Mouse (Mus musculus) NIH3T3 (cell line): ENCODE measurements around the gene Ppa1.

Experiments used
- DNase-seq: peaks from one replicate; pipeline ENCODE4 v3.0.0-alpha.2; 2012; ENCODE audit warnings: low read depth

Gene Ppa1

GRCm38 (mm10) chr10:61646557-61646956 is 1.8 kb upstream of the Ppa1 start:
- DNase-seq, result no peak

GRCm38 (mm10) chr10:61648737-61649645 is 639 bp downstream of the Ppa1 start:
- no peak for DNase-seq

GRCm38 (mm10) chr10:61654105-61654504 is 5.8 kb downstream of the Ppa1 start:
- DNase-seq, result no peak

- DNase-seq, result no peak
Observed at GRCm38 (mm10) chr10:61654691-61655090, 6.3 kb downstream of the Ppa1 start.

- no peak for DNase-seq
Observed at GRCm38 (mm10) chr10:61655188-61655587, 6.8 kb downstream of the Ppa1 start.

GRCm38 (mm10) chr10:61656928-61657882 is 8.9 kb downstream of the Ppa1 start:
- DNase-seq, result peak; percentile 19

- peak; percentile 83 for DNase-seq
Observed at GRCm38 (mm10) chr10:61657985-61658384, 9.6 kb downstream of the Ppa1 start.

- DNase-seq, result peak; percentile 75
Observed at GRCm38 (mm10) chr10:61661887-61662286, 13.5 kb downstream of the Ppa1 start.

- DNase-seq, result peak; percentile 52
Observed at GRCm38 (mm10) chr10:61662391-61662988, 14.1 kb downstream of the Ppa1 start.

GRCm38 (mm10) chr10:61665111-61665510 is 16.8 kb downstream of the Ppa1 start:
- no peak for DNase-seq

GRCm38 (mm10) chr10:61665651-61666050 is 17.3 kb downstream of the Ppa1 start:
- DNase-seq, result no peak

GRCm38 (mm10) chr10:61669289-61669688 is 20.9 kb downstream of the Ppa1 start:
- no peak for DNase-seq

- peak; percentile 63 for DNase-seq
Observed at GRCm38 (mm10) chr10:61669896-61670295, 21.5 kb downstream of the Ppa1 start.

GRCm38 (mm10) chr10:61670758-61671157 is 22.4 kb downstream of the Ppa1 start:
- no peak for DNase-seq

GRCm38 (mm10) chr10:61675935-61676334 is 27.6 kb downstream of the Ppa1 start:
- DNase-seq, result no peak

- DNase-seq, result no peak
Observed at GRCm38 (mm10) chr10:61679545-61679944, 31.2 kb downstream of the Ppa1 start.

- DNase-seq, result peak; percentile 99
Observed at GRCm38 (mm10) chr10:61680015-61680913, 31.9 kb downstream of the Ppa1 start, which contains the start of gene Sar1a. Gene Sar1a, plus strand, starts transcription at chr10:61680299.

GRCm38 (mm10) chr10:61689405-61689804 is 41.1 kb downstream of the Ppa1 start:
- DNase-seq, result no peak

GRCm38 (mm10) chr10:61693563-61693962 is 45.2 kb downstream of the Ppa1 start:
- no peak for DNase-seq

GRCm38 (mm10) chr10:61694870-61695670 is 46.7 kb downstream of the Ppa1 start, which contains the start of gene Tysnd1:
Gene Tysnd1, plus strand, starts transcription at chr10:61695514.
- peak; percentile 100 for DNase-seq
